Mouse (Mus musculus) lung, embryonic 16.5 days (tissue): ENCODE measurements at regions not wholly inside any gene's neighbourhood (a gene's known extent, or its start where the extent isn't known, plus 50 kb on each side); places are given as distances from the start of the nearest gene placed in this dataset.

ENCODE experiments used
- ATAC-seq: fragments of 200-750 bp; cut with Nextera tagmentation; 2 replicates; pipeline ENCODE4 v1.8.0; 2017; ENCODE audit warnings: low read depth, mild to moderate bottlenecking, moderate library complexity
- H3K27ac ChIP-seq: fragments of 300-500 bp; sonication (generic); 2 replicates; pipeline ENCODE4 v1.5.1; 2014; ENCODE audit warnings: mild to moderate bottlenecking, control low read depth, low read length
- H3K27me3 ChIP-seq: fragments of 300-500 bp; sonication (generic); 2 replicates; pipeline ENCODE4 v1.6.1; 2014; ENCODE audit warnings: low read depth, low read length, mixed read lengths; ENCODE audit not compliant: control insufficient read depth, insufficient read depth
- H3K36me3 ChIP-seq: fragments of 300-500 bp; sonication (generic); 2 replicates; pipeline ENCODE4 v1.6.1; 2014; ENCODE audit warnings: low read length; ENCODE audit not compliant: control insufficient read depth, insufficient read depth
- H3K4me1 ChIP-seq: fragments of 300-500 bp; sonication (generic); replicated peaks from 2 replicates; pipeline ENCODE4 v1.6.1; 2014; ENCODE audit warnings: low read length, mixed read lengths; ENCODE audit not compliant: control insufficient read depth, insufficient read depth
- H3K4me2 ChIP-seq: fragments of 300-500 bp; sonication (generic); 2 replicates; pipeline ENCODE4 v1.6.1; 2014; ENCODE audit warnings: low read depth, low read length, control low read depth
- H3K4me3 ChIP-seq: fragments of 300-500 bp; sonication (generic); 2 replicates; pipeline ENCODE4 v1.5.1; 2014; ENCODE audit warnings: mild to moderate bottlenecking, low read length, control low read depth
- H3K9ac ChIP-seq: fragments of 300-500 bp; sonication (generic); 2 replicates; pipeline ENCODE4 v1.6.1; 2014; ENCODE audit warnings: low read length, control low read depth
- H3K9me3 ChIP-seq: fragments of 300-500 bp; sonication (generic); 2 replicates; pipeline ENCODE4 v1.6.1; 2016; ENCODE audit warnings: low read length; ENCODE audit not compliant: control insufficient read depth
- WGBS: fragments of 180-500 bp; shearing (Covaris S2); extraction: QIAGEN DNeasy Blood & Tissue Kit; methylation state at CpG from one replicate; pipeline ENCODE4 v1.1.7; 2014; 5-methylcytosine and 5-hydroxymethylcytosine counted together

GRCm38 (mm10) chr15:59707081-59707480, 309.3 kb downstream of the 4933412E24Rik start:
- H3K36me3 ChIP-seq: no peaks in the 10 kb centered on the region
- no peak overlapping the region for H3K27ac ChIP-seq
- H3K9ac ChIP-seq: no peak overlapping the region
- no peak overlapping the region for H3K4me3 ChIP-seq
- no peaks in the 10 kb centered on the region for H3K27me3 ChIP-seq
- no peak overlapping the region for H3K4me2 ChIP-seq
- ATAC-seq: no peak
- no peaks in the 10 kb centered on the region for H3K9me3 ChIP-seq
- 64% methylated on average over 8 of the region's 8 CpGs for WGBS
- H3K4me1 ChIP-seq: no peaks in the 10 kb centered on the region
